Mouse (Mus musculus) neural tube, embryonic 13.5 days (tissue): ENCODE data around the gene Hdac5. TPM values are rescaled to one million over a fixed set of nuclear protein-coding genes. Genes with fewer than 3 reads are reported as not detected.

Experiments
- ATAC-seq: fragments of 200-750 bp; cut with Nextera tagmentation; 2 replicates; pipeline ENCODE4 v1.8.0; 2017; ENCODE audit warnings: low read depth, mild to moderate bottlenecking, moderate TSS enrichment, moderate library complexity
- H3K27ac ChIP-seq: fragments of 300-500 bp; sonication (generic); replicated peaks from 2 replicates; pipeline ENCODE4 v1.5.1; 2015; ENCODE audit warnings: moderate library complexity, mild to moderate bottlenecking, inconsistent platforms
- H3K27me3 ChIP-seq: fragments of 300-500 bp; sonication (generic); 2 replicates; pipeline ENCODE4 v1.6.1; 2015; ENCODE audit warnings: mild to moderate bottlenecking, inconsistent platforms
- H3K36me3 ChIP-seq: fragments of 300-500 bp; sonication (generic); 2 replicates; pipeline ENCODE4 v1.6.1; 2015; ENCODE audit warnings: mild to moderate bottlenecking, inconsistent platforms
- H3K4me1 ChIP-seq: fragments of 300-500 bp; sonication (generic); replicated peaks from 2 replicates; pipeline ENCODE4 v1.6.1; 2015; ENCODE audit warnings: inconsistent platforms
- H3K4me2 ChIP-seq: fragments of 300-500 bp; sonication (generic); 2 replicates; pipeline ENCODE4 v1.6.1; 2015; ENCODE audit warnings: inconsistent platforms, mild to moderate bottlenecking, moderate library complexity
- H3K4me3 ChIP-seq: fragments of 300-500 bp; sonication (generic); 2 replicates; pipeline ENCODE4 v1.5.1; 2015; ENCODE audit warnings: mild to moderate bottlenecking, inconsistent platforms
- H3K9ac ChIP-seq: fragments of 300-500 bp; sonication (generic); 2 replicates; pipeline ENCODE4 v1.6.1; 2015; ENCODE audit warnings: moderate library complexity, mild to moderate bottlenecking, inconsistent platforms
- H3K9me3 ChIP-seq: fragments of 300-500 bp; sonication (generic); 2 replicates; pipeline ENCODE4 v1.6.1; 2016; ENCODE audit warnings: inconsistent platforms
- WGBS: fragments of 180-500 bp; shearing (Covaris S2); methylation state at CpG from one replicate; pipeline ENCODE4 v1.1.7; 2015; 5-methylcytosine and 5-hydroxymethylcytosine counted together
- polyA plus RNA-seq: library from polyadenylated mRNA; unstranded; fragments of >200 nt; fragmentation: Nextera tagmentation; extraction: Ambion mirVana; gene quantifications from 2 replicates; pipeline ENCODE4 v1.2.1, GENCODE M21; 2015

Gene Hdac5
- polyA plus RNA-seq, 1 experiment from 2014 or later = 84.4 TPM

- Histone ChIP-seq H3K27me3 (no peaks in the 10 kb centered on the region), H3K4me3 (peak overlapping the region; percentile 81), H3K27ac (peak overlapping the region; percentile 95), H3K4me1 (peaks cover 55% of the 10 kb centered on the region), H3K36me3 (no peaks in the 10 kb centered on the region), H3K9me3 (no peaks in the 10 kb centered on the region), H3K4me2 (peak overlapping the region; percentile 90), H3K9ac (peak overlapping the region; percentile 97)
- peak; percentile 34 for ATAC-seq
- WGBS = under 1% methylated on average over 21 of the region's 47 CpGs
These were observed 524 bp downstream of the Hdac5 start for GRCm38 (mm10) chr11:102229331-102229953.

GRCm38 (mm10) chr11:102228646-102229268, 1.2 kb downstream of the Hdac5 start:
- Histone ChIP-seq H3K27me3 (no peaks in the 10 kb centered on the region), H3K27ac (peak overlapping the region; percentile 95), H3K4me1 (peaks cover 62% of the 10 kb centered on the region), H3K9ac (peak overlapping the region; percentile 97), H3K36me3 (no peaks in the 10 kb centered on the region), H3K4me3 (peak overlapping the region; percentile 81), H3K4me2 (peak overlapping the region; percentile 90), H3K9me3 (no peaks in the 10 kb centered on the region)
- 8% methylated on average over 6 of the region's 7 CpGs for WGBS
- ATAC-seq = no peak

GRCm38 (mm10) chr11:102228191-102228545, 1.8 kb downstream of the Hdac5 start:
- no peaks in the 10 kb centered on the region for H3K9me3 ChIP-seq
- H3K4me1 ChIP-seq = peaks cover 68% of the 10 kb centered on the region
- 10% methylated on average over 9 of the region's 9 CpGs for WGBS
- H3K27ac ChIP-seq = peak overlapping the region; percentile 95
- peak overlapping the region; percentile 90 for H3K4me2 ChIP-seq
- H3K36me3 ChIP-seq = no peaks in the 10 kb centered on the region; the same call in 1 of the 2 replicates
- H3K4me3 ChIP-seq = peak overlapping the region; percentile 81
- peak overlapping the region; percentile 97 for H3K9ac ChIP-seq
- H3K27me3 ChIP-seq = no peaks in the 10 kb centered on the region
- no peak; the same call in 1 of the 2 replicates for ATAC-seq

GRCm38 (mm10) chr11:102227270-102228190, 2.4 kb downstream of the Hdac5 start:
- Histone ChIP-seq H3K27me3 (no peaks in the 10 kb centered on the region), H3K4me3 (peak overlapping the region; percentile 81), H3K9me3 (no peaks in the 10 kb centered on the region), H3K4me1 (peaks cover 74% of the 10 kb centered on the region), H3K27ac (peak overlapping the region; percentile 95), H3K36me3 (peaks cover 5% of the 10 kb centered on the region), H3K4me2 (peak overlapping the region; percentile 90), H3K9ac (peak overlapping the region; percentile 97)
- 8% methylated on average over 12 of the region's 12 CpGs for WGBS
- ATAC-seq = peak; percentile 32; the same call in 1 of the 2 replicates

- WGBS = 70% methylated on average over 12 of the region's 12 CpGs
- no peak for ATAC-seq
- H3K4me1 ChIP-seq = peaks cover 84% of the 10 kb centered on the region
- peaks cover 17% of the 10 kb centered on the region for H3K36me3 ChIP-seq
- H3K9me3 ChIP-seq = no peaks in the 10 kb centered on the region
- H3K4me2 ChIP-seq = peak overlapping the region; percentile 90
- H3K27ac ChIP-seq = peak overlapping the region; percentile 95; the same call in 1 of the 2 replicates
- H3K27me3 ChIP-seq = no peaks in the 10 kb centered on the region
- H3K9ac ChIP-seq = peak overlapping the region; percentile 97
- H3K4me3 ChIP-seq = peak overlapping the region; percentile 81
These were observed 3.6 kb downstream of the Hdac5 start for GRCm38 (mm10) chr11:102226067-102226978.

- Histone ChIP-seq H3K9ac (peak overlapping the region; percentile 60), H3K36me3 (peaks cover 28% of the 10 kb centered on the region), H3K4me1 (peaks cover 84% of the 10 kb centered on the region), H3K27ac (no peak overlapping the region), H3K9me3 (no peaks in the 10 kb centered on the region), H3K4me3 (peak overlapping the region; percentile 13; the same call in 1 of the 2 replicates), H3K27me3 (no peaks in the 10 kb centered on the region), H3K4me2 (peak overlapping the region; percentile 47)
- WGBS = 65% methylated on average over 5 of the region's 5 CpGs
- no peak for ATAC-seq
These were observed 4.7 kb downstream of the Hdac5 start for GRCm38 (mm10) chr11:102225221-102225620.

- peaks cover 89% of the 10 kb centered on the region for H3K4me1 ChIP-seq
- peak overlapping the region; percentile 13 for H3K4me3 ChIP-seq
- no peaks in the 10 kb centered on the region for H3K27me3 ChIP-seq
- WGBS = 3% methylated on average over 22 of the region's 22 CpGs
- no peak for ATAC-seq
- H3K9ac ChIP-seq = peak overlapping the region; percentile 60
- peaks cover 34% of the 10 kb centered on the region for H3K36me3 ChIP-seq
- peak overlapping the region; percentile 47 for H3K4me2 ChIP-seq
- no peaks in the 10 kb centered on the region for H3K9me3 ChIP-seq
- no peak overlapping the region for H3K27ac ChIP-seq
These were observed 5.3 kb downstream of the Hdac5 start for GRCm38 (mm10) chr11:102224686-102225085.

- Histone ChIP-seq H3K4me2 (no peak overlapping the region), H3K27me3 (no peaks in the 10 kb centered on the region), H3K36me3 (peaks cover 35% of the 10 kb centered on the region), H3K9ac (0 out of 2 replicates have a peak overlapping the region, but pooled peaks have one; percentile 38), H3K27ac (no peak overlapping the region), H3K9me3 (no peaks in the 10 kb centered on the region), H3K4me1 (peaks cover 91% of the 10 kb centered on the region), H3K4me3 (no peak overlapping the region)
- no peak for ATAC-seq
- WGBS = 43% methylated on average over 6 of the region's 6 CpGs
These were observed 6.8 kb downstream of the Hdac5 start for GRCm38 (mm10) chr11:102223166-102223565.

- no peaks in the 10 kb centered on the region for H3K9me3 ChIP-seq
- no peak overlapping the region for H3K9ac ChIP-seq
- no peaks in the 10 kb centered on the region for H3K27me3 ChIP-seq
- H3K36me3 ChIP-seq = peaks cover 43% of the 10 kb centered on the region
- H3K27ac ChIP-seq = no peak overlapping the region
- no peak for ATAC-seq
- WGBS = 80% methylated on average over 8 of the region's 8 CpGs
- no peak overlapping the region for H3K4me3 ChIP-seq
- H3K4me2 ChIP-seq = no peak overlapping the region
- H3K4me1 ChIP-seq = peaks cover 91% of the 10 kb centered on the region
These were observed 8.0 kb downstream of the Hdac5 start for GRCm38 (mm10) chr11:102221954-102222351.

GRCm38 (mm10) chr11:102221243-102221953, 8.6 kb downstream of the Hdac5 start:
- no peak for ATAC-seq
- Histone ChIP-seq H3K27me3 (no peaks in the 10 kb centered on the region), H3K4me3 (no peak overlapping the region), H3K4me1 (peaks cover 91% of the 10 kb centered on the region), H3K27ac (no peak overlapping the region), H3K4me2 (no peak overlapping the region), H3K9me3 (no peaks in the 10 kb centered on the region), H3K9ac (no peak overlapping the region), H3K36me3 (peaks cover 43% of the 10 kb centered on the region)
- 83% methylated on average over 8 of the region's 8 CpGs for whole genome bisulfite sequencing

GRCm38 (mm10) chr11:102220451-102220850, 9.5 kb downstream of the Hdac5 start:
- Histone ChIP-seq H3K9ac (no peak overlapping the region), H3K27me3 (no peaks in the 10 kb centered on the region), H3K9me3 (no peaks in the 10 kb centered on the region), H3K27ac (no peak overlapping the region), H3K4me2 (no peak overlapping the region), H3K36me3 (peaks cover 43% of the 10 kb centered on the region), H3K4me3 (no peak overlapping the region), H3K4me1 (peaks cover 91% of the 10 kb centered on the region)
- ATAC-seq = no peak
- 68% methylated on average over 6 of the region's 6 CpGs for WGBS
